Mouse (Mus musculus) liver, embryonic 14.5 days (tissue): ENCODE data around the gene Trpd52l3.

Experiments used
- CTCF ChIP-seq: IDR thresholded peaks from 2 replicates; pipeline ENCODE4 v1.5.1; 2016; ENCODE audit warnings: antibody characterized with exemption, low read depth, control low read depth
- EP300 ChIP-seq: IDR thresholded peaks from 2 replicates; pipeline ENCODE4 v1.6.1; 2016; ENCODE audit warnings: antibody characterized with exemption, low read depth

DNA sequence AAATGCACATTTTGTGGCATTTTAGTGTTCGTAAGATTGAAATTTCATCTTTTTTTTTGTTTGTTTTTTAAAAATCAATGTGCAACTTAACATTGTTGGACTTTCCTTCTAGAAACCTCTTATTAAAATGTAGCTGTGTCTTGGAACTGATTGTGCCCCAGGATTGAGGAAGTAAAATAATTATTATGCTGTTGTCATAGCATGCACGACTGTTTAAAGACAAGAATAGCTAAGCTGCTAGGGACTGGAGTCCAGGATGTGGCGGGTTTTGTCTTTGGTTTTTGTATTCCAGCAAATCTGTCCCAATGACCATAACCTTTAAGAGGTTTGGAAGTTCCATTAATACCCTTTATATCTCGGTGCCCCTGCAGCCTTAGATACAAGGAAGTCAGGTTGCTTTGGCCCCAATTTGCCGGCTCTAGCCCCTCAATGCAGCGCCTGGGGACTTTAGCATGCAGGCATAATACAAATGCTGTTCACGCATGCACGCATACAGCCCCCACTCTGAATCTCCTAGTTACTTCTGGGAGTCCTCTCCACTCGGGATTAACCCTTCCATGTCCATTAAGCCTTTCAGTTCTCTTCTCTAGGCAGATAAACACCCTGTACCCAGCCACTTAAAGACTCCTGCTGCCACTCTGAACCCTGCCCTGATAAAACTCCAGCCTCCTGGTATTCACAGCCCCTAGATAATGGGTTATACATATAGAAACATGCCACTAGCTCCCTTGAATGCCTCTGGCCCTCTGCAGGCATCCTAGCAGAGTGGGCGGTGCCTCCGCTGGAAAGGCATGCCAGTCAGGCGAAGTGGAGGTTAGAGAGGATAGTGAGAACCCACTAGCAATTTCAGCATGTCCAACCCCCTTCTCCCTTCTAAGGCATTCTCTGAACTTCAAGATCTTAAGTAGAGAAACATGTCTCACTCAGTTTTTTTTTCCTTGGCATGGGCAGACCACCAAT, 2.9 kb upstream of the Trpd52l3 start:
- no peak for TF ChIP-seq CTCF
- no peak for TF ChIP-seq EP300
